Mouse (Mus musculus): ENCODE measurements around the gene Aox2.

- TF ChIP-seq POLR2A (IDR thresholded peaks at IDR 0.05; ENCODE audit: low read depth, low read length) = no peak
- no peak for TF ChIP-seq CHD1 (IDR thresholded peaks at IDR 0.05; ENCODE audit: low read depth, low read length)
Measured at GRCm38 (mm10) chr1:58391421-58392267, 113.5 kb downstream of the Aox2 start.
